Mouse (Mus musculus): ENCODE data around the gene Mef2d. TPM values are rescaled to one million over a fixed set of nuclear protein-coding genes. Genes with fewer than 3 reads are reported as not detected.

The Mef2d gene
- polyA plus RNA-seq, 1 experiment from 2014 or later = 15.1 TPM

- no peaks in the 10 kb centered on the region for H3K36me3 ChIP-seq
- DNase-seq (ENCODE audit: low spot score) = peak; percentile 13
- H3K4me1 ChIP-seq (replicated peaks) = peaks cover 84% of the 10 kb centered on the region
- 25% methylated on average over 11 of the region's 11 CpGs for WGBS
- H3K9me3 ChIP-seq = no peaks in the 10 kb centered on the region
- peaks cover 29% of the 10 kb centered on the region for H3K27me3 ChIP-seq (ENCODE audit: insufficient read depth, poor library complexity, severe bottlenecking)
- peak overlapping the region; percentile 93 for H3K27ac ChIP-seq
- H3K4me3 ChIP-seq = 0 out of 2 replicates have a peak overlapping the region, but pooled peaks have one; percentile 5
These were observed 1.8 kb upstream of the Mef2d start for GRCm38 (mm10) chr3:88140178-88140902.

DNA sequence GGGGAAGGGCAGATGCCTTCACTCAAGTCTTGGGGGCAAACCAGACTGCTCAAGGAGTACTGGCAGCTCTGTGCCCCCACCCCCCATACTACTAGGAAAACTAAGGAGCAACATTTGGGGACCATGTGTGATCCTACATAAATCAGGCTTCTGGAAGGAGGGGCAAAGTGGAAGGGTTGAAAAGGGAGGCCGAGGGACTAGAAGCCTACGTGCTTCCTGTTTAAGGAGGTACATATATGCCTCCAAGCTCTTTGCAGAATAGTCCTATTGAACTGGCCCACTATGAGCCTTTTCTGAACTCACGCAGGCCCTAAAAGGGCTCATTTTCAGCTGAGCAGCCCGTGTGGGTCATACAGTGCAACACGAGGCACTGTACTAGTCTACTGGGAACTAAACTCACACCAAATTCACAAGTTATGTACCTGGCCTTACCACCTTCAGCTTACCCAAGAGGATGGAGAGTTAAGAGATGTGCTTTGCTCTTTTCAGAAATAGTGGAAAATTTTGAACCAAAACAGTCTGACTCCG lies 1.2 kb upstream of the Mef2d start:
- 51% methylated on average over 6 of the region's 6 CpGs for WGBS
- Histone ChIP-seq H3K9me3 (no peaks in the 10 kb centered on the region), H3K27ac (peak overlapping the region; percentile 93), H3K27me3 (ENCODE audit: insufficient read depth, poor library complexity, severe bottlenecking) (peaks cover 29% of the 10 kb centered on the region), H3K4me3 (peak overlapping the region; percentile 70; the same call in 1 of the 2 replicates), H3K36me3 (no peaks in the 10 kb centered on the region), H3K4me1 (replicated peaks) (peaks cover 90% of the 10 kb centered on the region)
- no peak for DNase-seq (ENCODE audit: low spot score)

GRCm38 (mm10) chr3:88141439-88141786 lies 759 bp upstream of the Mef2d start:
- WGBS = 12% methylated on average over 9 of the region's 9 CpGs
- Histone ChIP-seq H3K9me3 (no peaks in the 10 kb centered on the region), H3K27ac (peak overlapping the region; percentile 93), H3K36me3 (no peaks in the 10 kb centered on the region), H3K27me3 (ENCODE audit: insufficient read depth, poor library complexity, severe bottlenecking) (peaks cover 29% of the 10 kb centered on the region), H3K4me1 (replicated peaks) (peaks cover 95% of the 10 kb centered on the region), H3K4me3 (peak overlapping the region; percentile 70)
- no peak for DNase-seq (ENCODE audit: low spot score)

GRCm38 (mm10) chr3:88142546-88142915 lies 359 bp downstream of the Mef2d start:
- Histone ChIP-seq H3K9me3 (no peaks in the 10 kb centered on the region), H3K36me3 (no peaks in the 10 kb centered on the region), H3K4me3 (peak overlapping the region; percentile 70), H3K27ac (peak overlapping the region; percentile 93), H3K27me3 (ENCODE audit: insufficient read depth, poor library complexity, severe bottlenecking) (peaks cover 29% of the 10 kb centered on the region), H3K4me1 (replicated peaks) (peaks cover 99% of the 10 kb centered on the region)
- under 1% methylated on average over 57 of the region's 57 CpGs for WGBS
- DNase-seq (ENCODE audit: low spot score) = no peak

GRCm38 (mm10) chr3:88142916-88143771 lies 972 bp downstream of the Mef2d start:
- H3K4me3 ChIP-seq = peak overlapping the region; percentile 70
- H3K27me3 ChIP-seq (ENCODE audit: insufficient read depth, poor library complexity, severe bottlenecking) = peaks cover 29% of the 10 kb centered on the region
- WGBS = 1% methylated on average over 33 of the region's 33 CpGs
- DNase-seq (ENCODE audit: low spot score) = peak; percentile 49
- H3K4me1 ChIP-seq (replicated peaks) = peaks cover 99% of the 10 kb centered on the region
- peak overlapping the region; percentile 93 for H3K27ac ChIP-seq
- no peaks in the 10 kb centered on the region for H3K9me3 ChIP-seq
- no peaks in the 10 kb centered on the region for H3K36me3 ChIP-seq

DNA sequence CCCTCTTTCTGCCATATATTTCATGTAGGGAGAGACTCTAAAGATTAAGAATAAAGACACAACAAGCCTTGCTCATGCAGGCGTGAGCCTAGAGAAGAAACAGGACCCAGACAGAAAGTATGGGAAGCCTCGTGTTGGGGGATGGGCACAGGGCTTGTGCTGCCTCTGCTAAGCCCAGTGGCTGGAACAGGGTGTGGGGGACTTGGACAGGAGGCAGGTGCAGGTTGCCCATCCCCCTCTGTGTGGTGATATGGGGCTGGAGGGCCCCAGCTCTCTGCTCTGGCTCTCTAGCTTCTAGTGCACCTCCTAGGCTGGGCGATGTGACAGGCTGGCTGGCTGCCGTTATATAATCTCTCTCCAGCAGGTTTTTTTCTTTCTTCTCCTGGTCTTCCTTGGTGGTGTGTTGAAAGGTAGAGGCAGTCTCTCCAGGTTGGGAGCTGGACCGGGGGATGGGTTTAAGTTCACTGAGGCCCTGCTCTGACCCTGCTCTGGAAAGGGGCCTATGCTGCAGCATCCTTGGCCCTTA lies 1.9 kb downstream of the Mef2d start:
- H3K27me3 ChIP-seq (ENCODE audit: insufficient read depth, poor library complexity, severe bottlenecking) = peaks cover 27% of the 10 kb centered on the region
- H3K27ac ChIP-seq = peak overlapping the region; percentile 93
- peaks cover 100% of the 10 kb centered on the region for H3K4me1 ChIP-seq (replicated peaks)
- peak overlapping the region; percentile 70 for H3K4me3 ChIP-seq
- no peaks in the 10 kb centered on the region for H3K9me3 ChIP-seq
- 32% methylated on average over 5 of the region's 5 CpGs for WGBS
- no peak for DNase-seq (ENCODE audit: low spot score)
- H3K36me3 ChIP-seq = no peaks in the 10 kb centered on the region

- Histone ChIP-seq H3K27ac (peak overlapping the region; percentile 93), H3K27me3 (ENCODE audit: insufficient read depth, poor library complexity, severe bottlenecking) (peaks cover 19% of the 10 kb centered on the region), H3K36me3 (no peaks in the 10 kb centered on the region), H3K9me3 (no peaks in the 10 kb centered on the region), H3K4me1 (replicated peaks) (peaks cover 100% of the 10 kb centered on the region), H3K4me3 (peak overlapping the region; percentile 70)
- DNase-seq (ENCODE audit: low spot score) = no peak
- 73% methylated on average over 6 of the region's 6 CpGs for whole genome bisulfite sequencing
These were observed 2.7 kb downstream of the Mef2d start for GRCm38 (mm10) chr3:88144648-88145410.

- 36% methylated on average over 4 of the region's 4 CpGs for WGBS
- Histone ChIP-seq H3K36me3 (no peaks in the 10 kb centered on the region), H3K27ac (peak overlapping the region; percentile 93), H3K9me3 (no peaks in the 10 kb centered on the region), H3K27me3 (ENCODE audit: insufficient read depth, poor library complexity, severe bottlenecking) (peaks cover 14% of the 10 kb centered on the region), H3K4me3 (peak overlapping the region; percentile 70), H3K4me1 (replicated peaks) (peaks cover 100% of the 10 kb centered on the region)
- DNase-seq (ENCODE audit: low spot score) = no peak
These were observed 3.2 kb downstream of the Mef2d start for GRCm38 (mm10) chr3:88145411-88145782.

DNA sequence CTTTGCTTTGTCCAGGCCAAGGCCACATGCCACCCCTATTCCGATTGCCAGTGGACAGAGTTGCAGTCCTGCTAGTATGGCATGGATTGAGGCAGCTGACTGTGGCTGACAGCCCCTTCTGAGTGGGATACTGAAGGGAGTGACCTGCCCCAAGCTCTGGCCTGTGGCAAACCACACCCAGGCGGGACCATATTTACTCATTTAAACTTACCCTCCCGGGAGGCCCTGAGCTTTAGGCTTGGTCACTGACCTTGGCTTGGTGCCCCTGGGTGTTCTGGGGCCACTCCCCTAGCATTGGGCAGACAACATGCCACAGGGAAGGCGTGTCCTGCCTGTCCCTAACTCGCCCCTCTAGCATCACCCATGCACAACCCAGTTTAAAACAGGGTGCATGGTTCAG lies 3.8 kb downstream of the Mef2d start:
- DNase-seq (ENCODE audit: low spot score) = no peak
- Histone ChIP-seq H3K4me1 (replicated peaks) (peaks cover 100% of the 10 kb centered on the region), H3K36me3 (no peaks in the 10 kb centered on the region), H3K9me3 (no peaks in the 10 kb centered on the region), H3K27ac (peak overlapping the region; percentile 93), H3K4me3 (peak overlapping the region; percentile 70; the same call in 1 of the 2 replicates), H3K27me3 (ENCODE audit: insufficient read depth, poor library complexity, severe bottlenecking) (peaks cover 8% of the 10 kb centered on the region)
- 65% methylated on average over 5 of the region's 5 CpGs for WGBS

DNA sequence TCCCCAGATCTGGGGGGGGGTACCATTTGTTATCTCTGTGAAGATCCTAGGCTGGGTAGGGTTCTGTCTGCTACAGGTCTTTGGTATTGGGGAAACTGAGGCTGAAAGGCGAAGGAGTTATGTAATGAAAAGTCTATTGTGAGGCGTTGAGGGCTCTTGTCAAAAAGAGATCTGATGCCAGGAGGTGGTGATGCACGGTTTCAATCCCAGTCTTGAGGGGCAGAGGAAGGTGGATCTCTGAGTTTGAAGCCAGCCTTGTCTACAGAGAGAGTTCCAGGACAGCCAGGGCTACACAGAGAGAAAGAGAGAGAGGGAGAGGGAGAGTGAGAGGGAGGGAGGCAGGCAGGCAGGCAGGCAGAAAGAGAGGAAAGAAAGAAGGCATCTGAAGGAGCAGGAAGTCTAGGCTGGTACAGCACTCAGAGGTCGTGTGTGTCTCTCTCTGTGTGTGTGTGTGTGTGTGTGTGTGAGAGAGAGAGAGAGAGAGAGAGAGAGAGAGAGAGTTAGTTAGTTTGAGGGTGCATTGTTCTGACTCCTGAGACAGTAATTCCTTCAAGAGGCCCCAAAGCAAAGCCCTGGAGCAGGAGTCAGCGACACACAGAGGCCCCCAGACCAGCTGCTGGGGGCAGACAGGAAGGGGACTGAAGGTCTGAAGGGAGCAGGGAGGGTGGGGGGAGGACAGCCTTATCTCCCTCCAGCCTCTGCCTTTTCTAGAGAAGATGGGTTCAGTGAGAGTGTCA lies 4.4 kb downstream of the Mef2d start:
- peak overlapping the region; percentile 93 for H3K27ac ChIP-seq
- no peaks in the 10 kb centered on the region for H3K9me3 ChIP-seq
- peaks cover 100% of the 10 kb centered on the region for H3K4me1 ChIP-seq (replicated peaks)
- H3K27me3 ChIP-seq (ENCODE audit: insufficient read depth, poor library complexity, severe bottlenecking) = peaks cover 2% of the 10 kb centered on the region
- WGBS = 46% methylated on average over 5 of the region's 5 CpGs
- DNase-seq (ENCODE audit: low spot score) = no peak
- H3K36me3 ChIP-seq = no peaks in the 10 kb centered on the region
- H3K4me3 ChIP-seq = peak overlapping the region; percentile 70; the same call in 1 of the 2 replicates

DNA sequence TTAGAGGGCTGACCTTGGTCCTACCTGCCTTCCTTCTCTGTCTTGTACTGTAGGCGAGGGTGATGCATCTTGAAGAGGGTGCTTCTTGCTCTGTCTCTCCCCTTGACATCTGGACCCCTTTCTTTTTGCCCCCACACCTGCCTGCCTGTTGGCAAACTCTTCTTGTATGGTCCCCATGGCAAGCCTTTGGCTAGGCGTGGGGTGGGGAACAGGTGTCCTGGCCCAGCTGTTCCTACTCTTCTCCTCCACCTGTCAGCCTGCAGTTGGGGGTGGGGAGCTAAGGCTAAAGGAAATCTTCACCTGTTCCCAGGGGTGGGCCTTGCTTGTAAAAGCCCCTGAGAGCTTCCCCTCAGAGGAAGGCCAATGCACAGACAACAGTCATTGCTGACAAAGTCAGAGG lies 5.3 kb downstream of the Mef2d start:
- Histone ChIP-seq H3K4me3 (no peak overlapping the region), H3K27ac (peak overlapping the region; percentile 93; the same call in 1 of the 2 replicates), H3K4me1 (replicated peaks) (peaks cover 100% of the 10 kb centered on the region), H3K27me3 (ENCODE audit: insufficient read depth, poor library complexity, severe bottlenecking) (no peaks in the 10 kb centered on the region), H3K36me3 (no peaks in the 10 kb centered on the region), H3K9me3 (no peaks in the 10 kb centered on the region)
- no peak for DNase-seq (ENCODE audit: low spot score)
- 75% methylated on average over 2 of the region's 2 CpGs for WGBS

DNA sequence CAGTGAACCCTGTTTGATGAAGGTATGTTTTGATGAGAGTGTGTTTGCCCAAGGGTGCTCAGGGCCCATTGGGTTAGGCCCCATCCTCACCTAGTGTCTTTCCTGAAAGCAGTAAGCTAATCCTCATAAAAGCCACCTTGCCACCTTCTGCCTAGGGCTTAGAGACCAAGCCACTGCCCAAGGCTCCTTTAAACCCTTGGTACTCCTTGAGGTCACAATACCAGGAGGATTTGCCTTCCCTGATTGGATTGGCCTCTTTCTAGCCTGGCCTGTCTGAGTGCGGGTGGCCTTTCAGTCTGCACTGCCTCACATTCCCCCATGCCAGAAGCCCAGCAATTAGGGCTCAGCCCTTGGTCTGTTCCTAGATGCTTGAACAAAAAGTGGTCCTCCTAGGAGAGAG lies 5.7 kb downstream of the Mef2d start:
- no peak for DNase-seq (ENCODE audit: low spot score)
- H3K36me3 ChIP-seq = no peaks in the 10 kb centered on the region
- no peak overlapping the region for H3K4me3 ChIP-seq
- H3K27me3 ChIP-seq (ENCODE audit: insufficient read depth, poor library complexity, severe bottlenecking) = no peaks in the 10 kb centered on the region
- H3K27ac ChIP-seq = 0 out of 2 replicates have a peak overlapping the region, but pooled peaks have one; percentile 93
- WGBS = 86% methylated on average over 1 of the region's 1 CpGs
- H3K4me1 ChIP-seq (replicated peaks) = peaks cover 99% of the 10 kb centered on the region
- H3K9me3 ChIP-seq = no peaks in the 10 kb centered on the region

All from hindbrain, embryonic 10.5 days (tissue).